Mouse (Mus musculus) NIH3T3 (cell line): ENCODE measurements at regions not wholly inside any gene's neighbourhood (a gene's known extent, or its start where the extent isn't known, plus 50 kb on each side); places are given as distances from the start of the nearest gene placed in this dataset.

Experiments
- DNase-seq: peaks from one replicate; pipeline ENCODE4 v3.0.0-alpha.2; 2012; ENCODE audit warnings: low read depth

GRCm38 (mm10) chr6:81586441-81587117 is 336.9 kb upstream of the Gcfc2 start:
- no peak for DNase-seq

- no peak for DNase-seq
These were observed 333.7 kb upstream of the Gcfc2 start for GRCm38 (mm10) chr6:81589727-81590126.

DNA sequence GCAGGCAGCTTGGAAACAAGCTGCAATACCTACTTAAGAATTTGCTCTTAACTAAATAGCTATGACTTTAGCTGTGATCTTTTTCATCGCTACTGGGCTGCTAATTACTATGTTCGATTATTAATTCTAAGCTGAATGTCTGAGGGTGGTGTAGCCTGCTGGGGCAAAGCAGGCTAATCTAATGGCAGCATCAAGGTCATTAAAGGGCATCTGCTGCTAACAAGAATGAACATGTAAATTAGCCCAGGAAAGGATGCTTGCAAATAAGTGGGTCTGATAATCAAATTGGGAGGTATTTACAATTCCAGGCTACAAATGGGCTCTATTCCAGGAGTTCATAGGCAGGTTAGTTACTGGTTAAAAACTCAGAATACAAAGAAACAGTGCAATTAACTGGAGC is 327.5 kb upstream of the Gcfc2 start:
- DNase-seq: no peak

- DNase-seq: no peak
These were observed 314.8 kb upstream of the Gcfc2 start for GRCm38 (mm10) chr6:81608637-81609036.

- no peak for DNase-seq
These were observed 311.5 kb upstream of the Gcfc2 start for GRCm38 (mm10) chr6:81611980-81612379.

GRCm38 (mm10) chr6:81618018-81618417 is 305.5 kb upstream of the Gcfc2 start:
- DNase-seq: no peak

- no peak for DNase-seq
These were observed 302.4 kb upstream of the Gcfc2 start for GRCm38 (mm10) chr6:81621028-81621427.

GRCm38 (mm10) chr6:81622714-81623113 is 300.8 kb upstream of the Gcfc2 start:
- no peak for DNase-seq

DNA sequence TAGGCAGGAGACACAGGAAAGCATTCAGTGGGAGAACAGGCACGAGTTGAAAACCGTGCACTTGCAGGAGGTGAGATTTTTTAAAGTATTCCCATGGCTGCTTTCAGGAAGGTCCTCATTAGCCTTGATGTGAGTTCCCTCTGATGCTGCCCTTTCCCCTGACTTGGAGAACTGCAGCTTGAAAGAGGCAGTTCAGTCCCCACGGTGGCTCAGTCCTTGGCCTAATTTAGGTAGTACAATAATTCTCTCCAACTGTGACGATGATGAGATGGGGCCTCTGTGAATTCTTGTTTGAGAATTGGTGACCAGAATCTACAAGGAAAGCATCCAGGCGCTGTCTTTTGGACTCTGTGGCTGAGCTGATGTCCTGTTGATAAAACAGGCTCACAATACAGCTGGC is 298.5 kb upstream of the Gcfc2 start:
- no peak for DNase-seq

DNA sequence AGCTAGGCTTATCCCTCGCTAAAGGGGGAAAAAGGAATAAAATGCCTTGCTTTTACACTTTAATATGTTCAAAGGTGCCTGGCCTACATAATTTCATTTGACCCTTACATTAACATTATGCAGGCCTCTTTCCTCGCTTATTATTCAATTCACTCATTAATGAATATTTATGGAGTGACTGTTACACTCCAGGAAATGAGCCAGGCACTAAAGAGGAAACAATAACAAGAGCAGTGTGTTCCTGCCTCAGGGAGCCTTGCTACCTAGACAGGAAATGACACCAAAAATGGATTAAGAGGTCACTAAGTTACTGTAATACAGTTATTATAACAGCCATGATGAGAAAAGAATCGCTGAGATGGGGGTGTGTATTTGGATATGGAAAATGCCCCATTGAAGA is 289.9 kb upstream of the Gcfc2 start:
- DNase-seq: no peak

DNA sequence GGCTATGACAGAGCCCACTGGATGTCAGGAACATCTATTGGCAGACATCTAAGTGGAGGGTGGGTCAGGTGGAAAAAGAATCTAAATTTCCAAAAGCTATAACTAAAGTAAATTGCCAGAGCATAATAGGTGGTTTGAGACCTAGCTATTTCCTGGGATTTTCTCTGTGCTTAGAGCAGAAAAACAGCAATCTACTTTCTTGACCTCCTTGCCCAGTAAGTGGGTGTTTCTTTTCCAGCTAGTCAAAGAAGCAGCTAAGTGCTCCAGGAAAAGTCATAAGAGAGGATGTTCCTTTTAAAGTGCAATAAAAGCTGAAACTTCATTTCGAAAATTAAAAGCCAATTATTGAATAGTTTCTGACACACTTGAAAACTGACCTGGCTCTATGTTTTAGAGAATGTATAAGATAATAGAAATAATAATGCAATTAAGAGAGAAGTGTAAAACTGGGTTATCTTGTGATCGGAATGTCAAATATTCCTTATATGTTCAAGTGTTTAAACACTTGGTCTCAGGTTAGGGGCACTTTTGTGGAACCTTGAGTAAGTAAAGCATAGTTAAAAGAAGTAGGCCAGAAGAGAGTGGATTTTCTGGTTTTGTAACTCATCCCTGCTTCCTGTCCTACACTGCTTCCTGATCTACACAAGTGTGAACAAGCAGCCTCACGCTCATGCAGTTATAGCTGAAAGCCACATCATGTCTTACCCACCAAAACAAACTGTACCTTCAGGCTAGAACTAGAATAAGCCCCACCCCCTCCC is 275.7 kb upstream of the Gcfc2 start:
- DNase-seq: no peak

DNA sequence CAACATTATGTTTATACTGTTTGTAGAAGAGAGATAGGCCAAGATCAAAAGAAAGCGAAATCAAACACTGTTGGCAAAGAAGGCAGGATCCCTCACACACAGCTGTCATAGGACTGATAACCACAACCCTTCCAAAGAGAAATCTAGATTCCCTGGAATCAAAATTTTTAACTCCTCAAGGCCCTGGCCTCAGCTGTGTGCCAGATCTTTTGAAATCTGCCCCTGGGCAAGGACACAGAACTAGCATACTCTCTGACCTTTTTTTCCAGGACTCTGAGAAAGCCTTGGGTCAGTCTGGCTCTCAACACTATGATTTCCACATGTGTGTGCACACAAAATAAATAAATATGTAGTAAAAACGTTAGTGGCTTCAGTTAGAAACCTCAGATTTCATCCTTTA is 271.6 kb upstream of the Gcfc2 start:
- no peak for DNase-seq

- DNase-seq: no peak
These were observed 268.3 kb upstream of the Gcfc2 start for GRCm38 (mm10) chr6:81655205-81655604.

DNA sequence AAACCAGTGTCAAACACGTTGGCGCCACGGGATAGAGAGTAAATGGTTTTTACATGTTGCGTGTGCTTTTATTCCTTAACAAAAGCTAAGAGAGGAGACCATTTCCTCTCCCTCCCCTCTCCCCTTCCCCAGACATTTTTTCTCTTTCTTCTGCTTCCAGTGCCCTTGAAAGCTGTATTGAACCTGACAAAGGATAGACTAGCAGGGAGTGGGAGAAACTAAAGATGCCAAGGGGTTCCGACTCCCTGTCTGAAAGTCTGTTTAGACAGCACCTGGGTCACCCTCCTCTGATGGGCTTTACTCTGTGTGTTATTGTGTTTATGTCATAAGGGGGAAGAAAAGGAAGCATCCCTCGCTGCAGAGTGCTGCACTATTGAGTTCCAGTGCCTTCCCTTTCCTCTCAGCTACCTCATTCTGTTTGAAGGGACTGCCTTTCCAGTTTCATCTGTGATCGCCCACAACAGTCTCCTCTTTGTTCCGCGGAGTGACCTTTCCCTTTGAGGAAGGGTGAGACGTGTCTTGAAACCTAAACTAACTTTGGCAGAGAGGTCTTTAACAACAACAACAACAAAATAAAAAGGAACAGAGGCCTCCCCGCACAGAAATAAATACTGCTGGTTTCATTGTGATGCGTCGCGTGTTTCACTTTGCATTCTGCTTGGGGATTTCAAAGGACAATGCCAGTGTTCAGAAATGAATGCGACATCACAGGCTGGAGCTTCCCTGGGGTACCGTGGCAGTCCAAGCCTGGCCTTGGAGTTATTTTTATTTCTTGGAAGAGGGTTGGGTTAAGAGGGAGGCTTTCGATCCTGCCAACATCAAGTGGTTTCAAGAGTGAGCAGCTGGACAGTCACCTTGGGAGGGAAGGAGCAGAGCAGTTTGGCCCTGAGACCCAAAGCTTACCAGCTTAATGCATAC is 262.7 kb upstream of the Gcfc2 start:
- no peak for DNase-seq

DNA sequence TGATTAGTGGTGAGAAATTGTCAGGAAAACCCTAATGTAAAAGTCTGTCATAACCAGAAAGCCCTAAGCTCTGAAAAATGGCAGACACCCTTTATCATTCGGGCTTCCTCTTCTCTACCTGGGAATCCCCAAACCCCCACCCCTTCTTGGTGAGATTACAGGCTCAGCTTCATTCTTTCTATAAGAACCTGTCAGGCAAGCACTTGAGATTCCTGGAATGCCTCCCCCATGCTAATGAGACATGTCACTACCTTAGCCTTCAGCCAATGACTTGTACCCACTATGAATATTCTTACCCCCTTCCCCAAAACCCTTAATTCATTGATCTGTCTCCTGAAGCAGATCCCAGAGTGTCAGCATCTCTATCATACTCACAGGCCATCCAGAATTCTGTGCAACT is 254.5 kb upstream of the Gcfc2 start:
- DNase-seq: no peak

- no peak for DNase-seq
These were observed 250.2 kb upstream of the Gcfc2 start for GRCm38 (mm10) chr6:81673316-81673715.

- no peak for DNase-seq
These were observed 226.2 kb upstream of the Gcfc2 start for GRCm38 (mm10) chr6:81697284-81697683.

GRCm38 (mm10) chr6:81698173-81698572 is 225.3 kb upstream of the Gcfc2 start:
- no peak for DNase-seq

- no peak for DNase-seq
These were observed 208.6 kb upstream of the Gcfc2 start for GRCm38 (mm10) chr6:81714867-81715266.

- DNase-seq: no peak
These were observed 207.1 kb upstream of the Gcfc2 start for GRCm38 (mm10) chr6:81716371-81716770.

- DNase-seq: no peak
These were observed 198.6 kb upstream of the Gcfc2 start for GRCm38 (mm10) chr6:81724601-81725545.

- no peak for DNase-seq
These were observed 191.8 kb upstream of the Gcfc2 start for GRCm38 (mm10) chr6:81731631-81732030.
